Mouse (Mus musculus) layer of hippocampus, postnatal 36 days (tissue): ENCODE measurements at regions not wholly inside any gene's neighbourhood (a gene's known extent, or its start where the extent isn't known, plus 50 kb on each side); places are given as distances from the start of the nearest gene placed in this dataset.
"Not testable (repeated sequence)": the region's sequence is repeated elsewhere in the genome, so short reads cannot be mapped to it uniquely, and the experiment has no call there.

ENCODE experiments used
- DNase-seq, 2 experiments: peaks; one replicate each; pipeline ENCODE4 v3.0.0; 2022

DNA sequence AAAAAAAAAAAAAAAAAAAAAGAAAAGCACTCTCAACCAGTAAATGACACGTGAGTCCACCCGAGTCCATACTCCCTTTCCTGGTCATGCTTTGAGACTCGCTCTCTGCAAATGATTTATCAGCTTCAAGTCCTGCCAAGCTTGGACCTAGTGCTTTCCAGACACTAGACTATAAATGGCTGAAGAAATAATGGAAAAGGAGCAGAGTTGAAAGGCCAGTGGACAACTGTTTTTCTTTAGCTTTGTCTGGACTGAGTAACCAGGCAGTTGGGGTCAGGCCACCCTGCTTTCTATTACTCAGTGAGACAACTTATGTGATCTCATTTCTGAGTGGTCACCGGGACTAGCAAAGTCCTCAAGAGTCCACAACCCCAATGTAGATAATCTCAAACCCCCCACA, 112.9 kb downstream of the Kcns3 start:
- DNase-seq = no peak

DNA sequence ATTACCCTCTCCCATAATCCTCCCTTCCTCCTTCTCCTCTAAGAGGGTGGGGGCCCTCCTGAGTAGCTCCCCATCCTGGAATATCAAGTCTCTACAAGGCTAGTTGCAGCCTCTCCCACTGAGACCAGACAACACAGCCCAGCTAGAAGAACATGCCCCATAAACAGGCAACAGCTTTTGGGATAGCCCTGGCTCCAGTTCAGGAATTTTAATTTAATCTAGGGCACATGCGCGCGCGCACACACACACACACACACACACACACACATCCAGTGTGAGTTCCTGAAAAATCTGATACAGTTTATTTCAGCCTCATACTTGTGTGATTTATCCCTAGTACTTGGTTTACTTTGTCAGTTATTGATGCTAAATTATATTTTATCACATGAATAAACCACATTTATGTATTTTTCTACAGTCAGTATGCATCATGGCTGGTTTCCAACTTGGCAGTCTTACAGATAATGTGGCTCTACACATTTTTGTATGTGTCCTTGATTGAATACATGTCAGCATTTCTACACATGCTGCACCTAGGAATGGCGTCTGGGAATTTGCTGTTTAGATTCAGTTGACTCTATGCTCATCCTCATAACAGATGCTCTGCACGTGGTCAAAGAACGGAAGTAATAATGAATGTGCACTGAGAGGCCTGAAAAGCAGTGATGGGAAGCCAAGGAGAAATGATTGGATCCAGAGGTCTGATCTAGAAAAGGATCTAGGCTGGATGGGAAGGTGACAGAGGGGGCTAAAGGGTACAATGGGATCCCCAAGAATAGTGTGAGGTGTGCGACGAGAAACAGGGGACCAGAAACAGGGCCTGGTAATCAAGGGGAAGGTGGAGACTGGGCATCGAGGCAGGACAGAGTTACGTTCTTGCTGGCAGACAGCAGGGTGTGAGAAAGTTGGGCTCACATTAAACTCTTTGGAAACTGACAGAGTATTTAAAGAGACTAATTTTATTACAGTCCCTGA, 130.0 kb downstream of the Kcns3 start:
- DNase-seq = no peak

DNA sequence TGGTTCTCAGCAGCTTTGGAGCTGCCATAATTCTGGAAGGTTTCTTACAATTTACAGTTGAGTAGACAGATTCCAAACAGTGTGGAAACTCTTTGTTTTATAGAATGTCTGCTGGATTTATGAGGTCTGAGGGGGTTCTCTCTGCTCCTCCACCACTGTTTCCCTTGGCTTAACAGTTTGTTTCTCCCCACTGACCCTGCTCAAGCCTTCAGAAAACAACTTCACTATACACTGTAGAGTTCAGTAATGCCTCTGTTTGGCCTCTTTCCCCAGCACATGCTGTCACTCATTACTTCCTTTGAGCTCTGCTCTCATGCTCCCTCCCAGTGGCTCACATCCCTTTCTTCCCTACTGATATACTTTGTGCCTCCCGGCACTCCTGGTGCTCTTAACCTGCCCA, 139.7 kb downstream of the Kcns3 start:
- no peak for DNase-seq

DNA sequence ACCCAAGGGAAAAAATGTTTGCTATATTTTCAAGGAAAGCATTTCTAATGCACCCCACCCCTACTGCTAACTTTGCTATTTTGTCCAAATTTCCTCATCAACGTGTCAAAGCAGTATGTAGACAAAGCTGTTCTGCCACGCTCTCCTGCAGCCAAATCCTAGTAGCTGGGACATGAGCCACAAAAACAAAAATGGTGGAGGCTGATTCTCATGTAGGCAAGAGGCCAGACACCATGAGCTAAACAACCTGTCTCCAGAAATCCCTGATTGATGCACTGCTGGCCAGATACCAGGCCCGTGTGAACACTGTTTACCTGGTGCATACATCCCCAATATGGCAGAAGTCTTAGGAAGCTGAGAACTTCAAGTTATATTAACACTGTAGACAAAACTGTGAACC, 166.6 kb downstream of the Kcns3 start:
- peak; percentile 1 to 13 for DNase-seq

- no peak for DNase-seq
Observed at GRCm38 (mm10) chr12:10949184-10949583, 201.7 kb downstream of the Kcns3 start.

DNA sequence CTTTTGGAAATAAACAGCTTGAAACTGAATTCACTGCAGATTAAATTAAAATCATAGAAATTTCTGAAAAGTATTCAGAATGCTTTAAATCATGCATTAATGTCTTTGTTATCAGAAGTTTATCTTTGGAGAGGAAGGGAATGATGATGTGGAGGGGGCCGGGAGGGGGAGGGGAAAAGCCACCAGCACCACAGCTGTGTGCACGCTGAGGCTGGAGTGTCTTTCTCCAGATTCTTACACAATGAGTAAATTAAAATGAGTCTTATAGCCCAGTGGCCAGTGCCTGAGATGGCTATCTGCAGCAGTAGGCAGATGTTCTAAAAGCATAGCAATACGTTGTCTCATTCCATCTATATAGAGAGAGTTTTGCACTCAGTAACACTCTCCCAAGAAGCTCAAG, 209.8 kb downstream of the Kcns3 start:
- DNase-seq = no peak

- not testable (repeated sequence) for DNase-seq
Observed at GRCm38 (mm10) chr12:10900054-10900453, 250.8 kb downstream of the Kcns3 start.

GRCm38 (mm10) chr12:10878791-10879190, 272.1 kb downstream of the Kcns3 start:
- DNase-seq = peak in 1 of 2 experiments; percentile 11

- DNase-seq = no peak
Observed at GRCm38 (mm10) chr12:10874589-10875554, 276.0 kb downstream of the Kcns3 start.

DNA sequence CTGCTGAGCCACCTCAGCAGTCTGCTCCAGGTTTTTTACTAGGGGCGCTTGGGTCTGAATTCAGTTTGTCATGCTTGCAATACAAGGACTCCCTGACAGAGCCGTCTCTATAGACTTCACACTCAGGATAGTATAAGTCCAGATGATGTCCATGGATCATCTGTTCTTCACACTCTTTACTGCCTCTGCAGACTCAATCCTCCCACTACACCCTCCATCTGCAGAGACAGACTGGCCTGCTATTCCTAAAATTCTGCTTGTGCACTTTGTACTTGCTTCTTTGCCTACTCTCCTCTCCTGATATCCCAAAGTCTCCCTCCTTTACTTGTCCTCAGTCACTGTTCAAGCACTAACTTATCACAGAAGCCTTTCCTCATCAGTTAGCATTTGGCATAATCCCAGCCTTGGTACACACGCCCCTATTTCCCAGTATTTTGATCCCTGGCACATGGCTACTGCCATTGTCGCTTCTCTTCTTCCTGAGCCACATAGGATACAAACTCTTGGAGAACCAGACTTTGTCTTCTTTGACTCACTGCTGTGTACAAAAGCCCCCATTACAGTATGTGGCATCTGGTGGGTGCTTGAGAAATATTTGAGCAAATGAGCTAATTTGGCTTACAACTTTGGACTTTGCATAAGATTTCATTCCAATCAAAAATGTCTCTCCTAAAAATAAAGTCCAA, 277.0 kb downstream of the Kcns3 start:
- no peak for DNase-seq

DNA sequence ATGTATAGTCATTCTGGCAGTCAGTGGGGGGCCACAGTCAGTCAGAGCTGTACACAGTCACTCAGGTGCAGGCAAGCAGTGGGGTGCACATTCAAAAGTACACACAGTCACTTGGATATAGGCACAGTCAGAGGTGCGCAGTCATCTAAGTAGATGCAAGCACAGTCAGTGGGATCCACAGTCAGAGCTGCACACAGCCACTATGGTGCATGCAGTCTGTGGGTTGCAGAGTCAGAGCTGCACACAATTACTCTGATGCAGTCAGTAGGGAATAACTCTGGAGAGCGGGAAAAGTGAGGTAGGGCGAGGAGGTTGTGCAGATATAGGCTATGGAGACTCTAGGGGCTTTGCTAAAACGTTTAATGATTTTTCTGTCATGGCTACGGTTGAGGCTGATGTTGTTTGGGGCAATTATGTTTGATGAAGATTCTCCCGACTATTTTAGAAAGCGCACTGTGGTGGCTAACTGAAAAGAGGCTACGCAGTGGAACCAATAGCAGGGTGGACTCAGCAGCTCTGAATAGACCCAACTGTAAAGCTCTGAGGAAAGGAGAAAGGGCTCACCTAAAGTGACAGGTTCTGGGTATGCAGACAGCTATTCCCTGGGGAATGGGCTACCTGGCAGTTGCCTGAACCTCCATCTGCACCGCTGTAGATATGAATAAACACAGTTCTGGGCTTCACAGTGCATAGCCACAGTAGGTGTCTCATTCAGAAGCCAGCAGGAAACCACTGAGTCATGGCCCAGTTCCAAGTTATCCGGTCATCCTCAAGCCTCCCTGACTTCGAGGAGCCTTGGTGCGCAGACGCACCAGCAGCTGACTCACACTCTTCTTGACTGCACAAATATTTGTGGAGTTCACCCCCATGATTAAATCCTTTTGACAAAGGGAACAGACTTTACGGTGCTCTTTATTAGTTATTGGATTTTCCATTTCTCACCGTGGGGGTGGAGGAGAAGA, 282.9 kb downstream of the Kcns3 start:
- DNase-seq = no peak

DNA sequence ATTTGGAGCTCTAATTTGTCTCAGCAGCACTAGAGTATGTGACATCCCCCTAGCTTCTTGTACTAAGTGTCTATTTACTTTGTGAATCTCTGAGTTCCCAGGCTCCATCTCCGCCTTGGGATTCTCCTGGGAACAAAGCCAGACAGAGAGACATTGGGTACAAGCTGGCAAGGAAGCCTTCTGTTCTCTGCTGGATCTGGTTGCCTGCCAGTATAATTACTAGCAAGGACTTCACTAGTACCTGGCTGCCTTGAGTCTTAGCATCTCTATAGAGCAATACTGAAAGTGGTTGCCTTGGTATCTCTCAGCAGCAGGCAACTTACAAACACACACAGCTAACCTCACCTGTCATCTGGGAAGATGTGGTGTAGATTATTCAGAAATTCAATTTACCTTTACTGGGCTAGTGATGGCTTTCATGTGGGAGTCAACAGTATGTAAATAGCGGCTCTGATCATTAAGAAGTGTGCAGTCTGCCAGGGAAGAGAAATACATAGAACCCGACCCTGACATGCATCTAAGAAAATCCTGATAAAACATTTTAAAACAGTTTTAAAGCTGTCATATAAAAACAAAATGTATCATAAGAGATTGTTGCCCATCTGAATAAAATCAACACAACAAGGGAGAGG, 283.8 kb downstream of the Kcns3 start:
- peak; percentile 50 to 57 for DNase-seq

DNA sequence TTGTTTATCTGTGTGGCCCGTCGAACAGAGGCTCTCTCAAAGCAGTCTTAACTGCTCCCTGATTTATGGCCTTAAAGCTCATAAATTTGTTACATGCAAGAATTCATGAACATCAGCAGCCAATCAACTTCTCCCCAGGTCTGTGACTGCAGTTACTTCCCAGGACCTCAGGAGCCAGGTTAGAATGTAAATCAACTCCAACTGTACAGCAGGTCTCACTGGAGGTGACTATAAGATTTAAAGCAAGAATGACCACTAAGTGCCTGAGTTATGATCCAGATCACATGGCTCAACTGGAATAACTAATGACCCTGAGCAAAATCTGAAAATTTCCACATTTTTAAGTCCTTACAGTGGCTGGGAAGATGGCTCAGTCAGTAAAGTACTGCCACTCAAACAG, 285.6 kb downstream of the Kcns3 start:
- no peak for DNase-seq

DNA sequence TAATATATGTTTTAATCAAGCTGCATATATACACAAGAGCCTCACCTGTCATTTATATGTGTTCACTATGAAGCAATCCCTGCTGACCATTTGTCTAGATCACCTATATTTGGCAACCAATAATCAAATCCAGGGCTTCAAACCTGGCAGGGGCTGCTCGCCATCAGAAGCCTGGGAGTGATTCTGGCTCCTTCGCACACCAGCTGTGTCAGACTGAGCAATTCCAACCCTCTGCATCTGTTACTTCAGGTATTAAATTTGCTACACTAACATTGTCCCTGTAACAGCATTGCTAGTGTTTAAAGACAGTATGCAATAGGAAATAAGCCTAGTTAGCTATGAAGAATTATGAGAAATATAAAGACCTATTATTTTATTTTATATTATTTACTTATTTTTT, 330.5 kb downstream of the Kcns3 start:
- DNase-seq = no peak

DNA sequence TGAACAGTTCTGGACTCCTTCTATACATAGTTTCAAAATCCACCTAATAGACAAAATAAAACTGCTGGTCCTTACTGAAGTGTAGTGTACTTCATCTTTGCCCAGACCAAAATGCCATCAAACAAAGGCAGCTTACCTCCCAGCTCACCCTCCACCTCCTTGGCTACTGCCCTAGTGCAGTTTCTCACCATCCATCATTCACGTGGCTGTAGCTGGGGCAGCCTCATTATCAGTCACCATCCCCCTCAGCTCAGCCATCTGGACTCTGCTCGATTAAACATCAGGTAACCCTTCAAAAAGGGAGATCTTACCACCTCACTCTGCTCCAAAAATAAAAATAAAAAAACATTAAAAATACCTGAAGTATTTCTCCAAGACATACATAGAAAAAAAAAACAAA, 332.8 kb downstream of the Kcns3 start:
- DNase-seq = no peak

GRCm38 (mm10) chr12:10817516-10817915, 333.3 kb downstream of the Kcns3 start:
- DNase-seq = no peak

DNA sequence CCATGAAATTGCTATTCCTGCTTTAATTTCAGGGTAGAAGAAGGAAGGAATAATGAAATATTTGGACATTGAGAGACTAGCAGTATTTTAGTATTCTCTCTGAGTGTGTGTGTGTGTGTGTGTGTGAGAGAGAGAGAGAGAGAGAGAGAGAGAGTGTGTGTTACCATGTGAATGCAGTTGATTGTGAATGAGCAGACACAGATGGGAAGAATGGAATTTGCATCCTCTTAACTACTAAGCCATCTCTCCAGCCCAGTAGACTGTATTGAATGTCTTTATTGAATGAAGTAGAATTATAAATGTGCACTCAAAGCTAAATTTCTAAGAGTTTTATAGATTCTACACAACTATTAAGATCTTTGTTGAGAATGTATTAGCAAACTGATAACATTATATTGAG, 340.3 kb downstream of the Kcns3 start:
- no peak for DNase-seq

DNA sequence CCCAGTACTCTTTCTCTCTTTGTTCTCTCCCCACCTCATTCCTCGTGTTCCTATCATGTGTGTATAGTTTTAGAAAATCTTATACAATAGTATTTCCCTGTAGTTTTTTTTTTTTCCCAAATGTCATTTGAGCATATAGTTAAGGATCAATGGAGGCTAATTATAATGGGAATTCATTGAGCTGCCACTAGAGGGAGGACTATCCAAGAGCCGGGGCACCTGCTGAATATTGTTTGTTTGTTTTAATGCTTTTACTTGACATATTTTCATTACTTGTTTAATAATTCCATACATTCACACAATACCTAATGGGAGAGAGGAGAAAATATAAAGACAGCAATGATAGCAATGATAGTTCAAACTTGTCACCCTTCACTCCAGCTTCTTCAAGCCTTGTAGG, 346.4 kb downstream of the Kcns3 start:
- DNase-seq = no peak
